Mouse (Mus musculus) forebrain, embryonic 16.5 days (tissue): ENCODE data around the gene Fxn. TPM values are rescaled to one million over a fixed set of nuclear protein-coding genes. Genes with fewer than 3 reads are reported as not detected.

Source experiments
- ATAC-seq: fragments of 200-750 bp; cut with Nextera tagmentation; 2 replicates; pipeline ENCODE4 v1.8.0; 2017; ENCODE audit warnings: mild to moderate bottlenecking, moderate library complexity
- H3K27ac ChIP-seq: fragments of 300-500 bp; sonication (generic); 2 replicates; pipeline ENCODE4 v1.5.1; 2014; ENCODE audit warnings: low read length, control low read depth
- H3K27me3 ChIP-seq: fragments of 300-500 bp; sonication (generic); replicated peaks from 2 replicates; pipeline ENCODE4 v1.6.1; 2014; ENCODE audit warnings: low read length; ENCODE audit not compliant: control insufficient read depth, insufficient read depth
- H3K36me3 ChIP-seq: fragments of 300-500 bp; sonication (generic); 2 replicates; pipeline ENCODE4 v1.6.1; 2014; ENCODE audit not compliant: control insufficient read depth, insufficient read depth
- H3K4me1 ChIP-seq: fragments of 300-500 bp; sonication (generic); replicated peaks from 2 replicates; pipeline ENCODE4 v1.6.1; 2014; ENCODE audit warnings: low read length; ENCODE audit not compliant: control insufficient read depth, insufficient read depth
- H3K4me2 ChIP-seq: fragments of 300-500 bp; sonication (generic); 2 replicates; pipeline ENCODE4 v1.6.1; 2014; ENCODE audit warnings: mild to moderate bottlenecking, low read length, control low read depth
- H3K4me3 ChIP-seq: fragments of 300-500 bp; sonication (generic); replicated peaks from 2 replicates; pipeline ENCODE4 v1.5.1; 2014; ENCODE audit warnings: mild to moderate bottlenecking, low read length, control low read depth
- H3K9ac ChIP-seq: fragments of 300-500 bp; sonication (generic); replicated peaks from 2 replicates; pipeline ENCODE4 v1.6.1; 2014; ENCODE audit warnings: low read depth, low read length, control low read depth
- H3K9me3 ChIP-seq: fragments of 300-500 bp; sonication (generic); 2 replicates; pipeline ENCODE4 v1.6.1; 2016; ENCODE audit warnings: low read length; ENCODE audit not compliant: control insufficient read depth
- WGBS: fragments of 180-500 bp; shearing (Covaris S2); extraction: QIAGEN DNeasy Blood & Tissue Kit; methylation state at CpG from one replicate; pipeline ENCODE4 v1.1.7; 2014; 5-methylcytosine and 5-hydroxymethylcytosine counted together
- polyA plus RNA-seq: library from polyadenylated mRNA; unstranded; fragments of >200 nt; fragmentation: Nextera tagmentation; extraction: Ambion mirVana; gene quantifications from 2 replicates; pipeline ENCODE4 v1.2.1, GENCODE M21; 2015

Fxn gene
- polyA plus RNA-seq, 1 experiment from 2014 or later = 40.3 TPM

DNA sequence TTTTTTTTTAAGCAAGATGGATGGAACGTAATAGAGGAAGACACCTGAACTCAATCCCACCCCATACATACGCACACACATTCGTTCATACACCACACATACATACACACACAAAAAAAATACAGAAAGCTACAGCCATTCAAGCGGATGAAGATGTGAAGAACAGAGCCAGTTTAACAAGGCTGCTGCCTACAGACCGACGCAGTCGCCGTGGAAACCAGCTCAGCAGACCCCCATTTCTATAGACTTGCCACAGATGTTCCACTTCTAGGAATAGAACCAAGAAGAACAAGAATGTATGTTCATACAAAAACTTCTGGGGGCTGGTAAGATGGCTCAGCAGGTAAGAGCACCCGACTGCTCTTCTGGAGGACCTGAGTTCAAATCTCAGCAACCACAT is 63.6 kb downstream of the Fxn start:
- WGBS = 58% methylated on average over 9 of the region's 9 CpGs

DNA sequence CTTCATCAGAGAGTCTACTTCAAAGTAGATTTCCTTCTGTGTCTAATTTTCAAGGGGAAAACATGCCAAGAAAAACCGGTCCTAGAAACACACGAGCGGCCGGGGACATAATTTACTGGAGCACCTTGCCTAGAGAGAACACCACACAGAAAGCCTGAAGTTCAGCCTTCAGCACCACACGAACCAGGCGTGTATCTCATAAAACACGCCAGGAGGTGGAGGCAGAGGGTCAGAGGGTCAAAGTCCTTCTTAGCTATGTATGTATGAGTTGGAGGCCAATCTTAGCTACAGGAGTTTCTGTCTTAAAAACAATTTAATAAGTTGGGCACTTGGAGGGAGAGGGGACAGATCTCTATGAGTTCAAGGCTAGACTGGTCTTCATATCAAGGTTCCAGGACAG is 65.5 kb downstream of the Fxn start:
- H3K4me1 ChIP-seq = peaks cover 10% of the 10 kb centered on the region; the same call in 1 of the 2 replicates
- H3K9me3 ChIP-seq = no peaks in the 10 kb centered on the region
- H3K4me3 ChIP-seq = no peak overlapping the region
- H3K4me2 ChIP-seq = no peak overlapping the region
- ATAC-seq = no peak
- H3K27ac ChIP-seq = no peak overlapping the region
- no peaks in the 10 kb centered on the region for H3K36me3 ChIP-seq
- 90% methylated on average over 7 of the region's 7 CpGs for WGBS
- no peak overlapping the region for H3K9ac ChIP-seq
- no peaks in the 10 kb centered on the region for H3K27me3 ChIP-seq

More for the DNA sequence above, 63.6 kb downstream of the Fxn start:
- Histone ChIP-seq H3K9me3 (no peaks in the 10 kb centered on the region), H3K9ac (no peak overlapping the region), H3K36me3 (no peaks in the 10 kb centered on the region), H3K27ac (no peak overlapping the region), H3K4me1 (peaks cover 14% of the 10 kb centered on the region), H3K4me2 (no peak overlapping the region), H3K27me3 (no peaks in the 10 kb centered on the region), H3K4me3 (no peak overlapping the region)
- ATAC-seq = no peak

DNA sequence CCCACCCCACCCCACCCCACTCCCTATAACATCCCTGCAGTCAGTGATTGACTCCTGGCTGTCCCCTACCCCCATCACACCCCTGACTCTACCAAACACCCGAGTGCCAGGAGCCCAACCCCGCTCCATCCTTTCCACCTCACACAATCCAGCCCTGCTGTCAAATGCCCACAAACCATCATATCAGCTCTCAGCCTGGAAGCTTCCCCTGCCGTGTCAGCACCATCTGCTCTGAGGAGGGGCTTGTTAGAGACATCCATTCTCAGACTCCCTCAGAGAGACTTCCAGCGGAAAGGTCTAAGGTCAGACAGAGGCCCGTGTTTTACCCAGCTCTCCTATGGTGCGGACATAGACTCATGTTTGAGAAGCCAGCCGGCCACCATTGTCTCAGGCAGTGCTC is 67.1 kb downstream of the Fxn start:
- Histone ChIP-seq H3K27ac (no peak overlapping the region), H3K36me3 (no peaks in the 10 kb centered on the region), H3K9ac (no peak overlapping the region), H3K27me3 (no peaks in the 10 kb centered on the region), H3K4me3 (no peak overlapping the region), H3K4me2 (no peak overlapping the region), H3K4me1 (0 out of 2 replicates have a peak, but pooled peaks cover 4% of the 10 kb centered on the region), H3K9me3 (no peaks in the 10 kb centered on the region)
- no peak for ATAC-seq
- WGBS = 65% methylated on average over 7 of the region's 7 CpGs

DNA sequence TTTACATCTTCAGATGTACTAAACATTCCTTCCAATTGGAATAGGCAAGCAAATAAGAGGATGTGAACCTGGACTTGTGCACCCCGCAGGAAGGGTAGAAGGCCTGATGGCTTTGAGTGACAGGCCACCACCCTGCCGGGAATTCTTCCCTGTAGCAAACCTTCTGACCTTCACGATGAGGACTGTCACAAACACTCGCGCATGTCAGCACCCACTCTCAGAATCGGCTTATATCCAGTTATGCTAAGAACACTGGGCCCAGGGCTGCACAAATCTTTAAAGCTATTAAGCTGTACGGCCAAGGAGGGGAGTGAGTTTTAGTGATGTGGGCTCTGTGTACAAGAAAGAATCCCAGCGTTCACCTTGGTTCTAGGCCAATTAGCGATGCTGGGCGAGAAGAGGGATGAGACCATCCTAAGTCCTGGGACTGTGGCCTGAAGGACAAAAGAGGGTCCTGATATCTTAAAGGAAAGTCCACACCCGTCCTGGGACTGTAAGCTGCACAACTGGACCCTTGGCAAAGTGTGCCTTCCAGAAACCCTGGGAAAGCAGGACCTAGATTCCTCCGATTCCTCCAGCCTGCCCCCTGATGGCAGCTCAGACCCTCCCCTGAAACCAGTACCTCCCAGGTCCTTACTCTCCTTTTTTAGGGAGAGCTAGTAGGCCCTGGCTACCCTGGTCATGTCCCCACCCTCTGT is 67.7 kb downstream of the Fxn start:
- no peak overlapping the region for H3K4me3 ChIP-seq
- WGBS = 84% methylated on average over 12 of the region's 12 CpGs
- H3K36me3 ChIP-seq = no peaks in the 10 kb centered on the region
- 0 out of 2 replicates have a peak, but pooled peaks cover 4% of the 10 kb centered on the region for H3K4me1 ChIP-seq
- H3K9ac ChIP-seq = no peak overlapping the region
- no peak overlapping the region for H3K4me2 ChIP-seq
- no peak overlapping the region for H3K27ac ChIP-seq
- ATAC-seq = no peak
- no peaks in the 10 kb centered on the region for H3K27me3 ChIP-seq
- no peaks in the 10 kb centered on the region for H3K9me3 ChIP-seq

Other genes starting within 250 kb of the Fxn start
- gene Fam189a2, start 249.6 kb downstream of the Fxn start, polyA plus RNA-seq = 0.37 and 1.1 TPM in 2 replicates
- 11.3 and 15.0 TPM in 2 replicates for gene Tjp2, start 55.6 kb downstream of the Fxn start, polyA plus RNA-seq
- gene Fam122a, start 196.8 kb upstream of the Fxn start, polyA plus RNA-seq = 47.8 and 50.2 TPM in 2 replicates